Mouse (Mus musculus) embryonic facial prominence, embryonic 14.5 days (tissue): ENCODE measurements around the gene Tle2. TPM values are rescaled to one million over a fixed set of nuclear protein-coding genes. Genes with fewer than 3 reads are reported as not detected.

Source experiments
- ATAC-seq: fragments of 200-750 bp; cut with Nextera tagmentation; 2 replicates; pipeline ENCODE4 v1.8.0; 2017; ENCODE audit warnings: low read depth, moderate number of reproducible peaks, moderate TSS enrichment
- DNase-seq: peaks from one replicate; pipeline ENCODE4 v3.0.0-alpha.2; 2015; ENCODE audit warnings: low spot score
- H3K27ac ChIP-seq: fragments of 300-500 bp; sonication (generic); replicated peaks from 2 replicates; pipeline ENCODE4 v1.5.1; 2014; ENCODE audit warnings: low read depth, mild to moderate bottlenecking, low read length, moderate library complexity
- H3K27me3 ChIP-seq: fragments of 300-500 bp; sonication (generic); replicated peaks from 2 replicates; pipeline ENCODE4 v1.6.1; 2014; ENCODE audit warnings: low read length; ENCODE audit not compliant: control insufficient read depth, insufficient read depth
- H3K36me3 ChIP-seq: fragments of 300-500 bp; sonication (generic); 2 replicates; pipeline ENCODE4 v1.6.1; 2014; ENCODE audit warnings: low read length, mixed read lengths; ENCODE audit not compliant: control insufficient read depth, insufficient read depth
- H3K4me1 ChIP-seq: fragments of 300-500 bp; sonication (generic); 2 replicates; pipeline ENCODE4 v1.6.1; 2014; ENCODE audit warnings: antibody characterized with exemption, low read length; ENCODE audit not compliant: control insufficient read depth, insufficient read depth
- H3K4me2 ChIP-seq: fragments of 300-500 bp; sonication (generic); 2 replicates; pipeline ENCODE4 v1.6.1; 2014; ENCODE audit warnings: low read depth, mild to moderate bottlenecking, low read length, moderate library complexity, mixed read lengths
- H3K4me3 ChIP-seq: fragments of 300-500 bp; sonication (generic); 2 replicates; pipeline ENCODE4 v1.5.1; 2014; ENCODE audit warnings: low read depth, mild to moderate bottlenecking, low read length
- H3K9ac ChIP-seq: fragments of 300-500 bp; sonication (generic); 2 replicates; pipeline ENCODE4 v1.6.1; 2014; ENCODE audit warnings: low read depth, mild to moderate bottlenecking, low read length, moderate library complexity, mixed read lengths
- H3K9me3 ChIP-seq: fragments of 300-500 bp; sonication (generic); 2 replicates; pipeline ENCODE4 v1.6.1; 2016; ENCODE audit warnings: low read length; ENCODE audit not compliant: control insufficient read depth
- WGBS: fragments of 180-500 bp; shearing (Covaris S2); extraction: QIAGEN DNeasy Blood & Tissue Kit; methylation state at CpG from one replicate; pipeline ENCODE4 v1.1.7; 2014; 5-methylcytosine and 5-hydroxymethylcytosine counted together
- polyA plus RNA-seq: library from polyadenylated mRNA; unstranded; fragments of >200 nt; fragmentation: Nextera tagmentation; extraction: Ambion mirVana; gene quantifications from 2 replicates; pipeline ENCODE4 v1.2.1, GENCODE M21; 2014

The Tle2 gene
- polyA plus RNA-seq, 1 experiment from 2014 or later = 30.2 TPM

DNA sequence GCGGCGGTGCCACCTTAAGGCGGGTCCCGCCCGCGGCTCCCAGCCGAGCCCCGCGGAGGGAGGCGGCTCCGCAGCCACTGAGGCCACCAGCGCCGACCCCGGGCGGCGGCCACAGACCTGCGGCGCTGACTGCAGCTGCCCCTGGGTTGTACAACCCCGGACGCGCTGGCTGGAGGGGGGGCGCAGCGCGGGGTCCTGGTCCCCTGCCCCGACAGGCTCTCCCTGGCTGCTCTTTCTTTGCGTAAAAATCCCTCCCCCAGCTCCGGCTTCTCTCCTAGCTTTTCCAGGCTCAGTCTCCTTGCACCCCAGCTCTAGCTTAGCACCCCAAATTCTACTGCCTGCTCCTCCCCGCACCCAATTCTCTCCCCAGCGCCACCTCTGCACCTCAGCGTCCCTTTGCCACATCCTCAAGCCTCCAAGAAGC is 859 bp downstream of the Tle2 start:
- DNase-seq = no peak
- Histone ChIP-seq H3K27ac (peak overlapping the region; percentile 58), H3K9ac (peak overlapping the region; percentile 78), H3K9me3 (no peaks in the 10 kb centered on the region), H3K27me3 (0 out of 2 replicates have a peak, but pooled peaks cover 5% of the 10 kb centered on the region), H3K4me3 (peak overlapping the region; percentile 68), H3K4me2 (peak overlapping the region; percentile 89), H3K4me1 (peaks cover 43% of the 10 kb centered on the region), H3K36me3 (peaks cover 12% of the 10 kb centered on the region; the same call in 1 of the 2 replicates)
- ATAC-seq = no peak
- under 1% methylated on average over 29 of the region's 30 CpGs for WGBS

DNA sequence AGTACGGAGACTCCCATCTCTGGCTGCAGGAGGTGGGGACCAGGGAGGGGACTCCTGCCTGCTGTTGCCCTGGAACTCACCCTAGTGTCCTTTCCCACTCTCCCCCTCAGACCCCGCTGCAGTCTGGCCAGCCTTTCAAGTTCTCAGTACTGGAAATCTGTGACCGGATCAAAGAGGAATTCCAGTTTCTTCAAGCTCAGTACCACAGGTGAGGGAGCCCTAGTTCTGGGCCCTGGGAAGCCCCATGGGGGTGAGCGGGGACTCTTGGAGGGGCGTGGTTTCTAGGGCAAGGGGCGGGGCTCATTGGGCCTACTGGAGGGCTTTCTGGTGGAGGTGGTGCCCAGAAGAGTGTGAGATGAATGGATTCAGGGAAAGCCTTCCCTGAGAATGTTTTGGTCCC is 1.3 kb downstream of the Tle2 start:
- Histone ChIP-seq H3K4me3 (peak overlapping the region; percentile 68), H3K9me3 (no peaks in the 10 kb centered on the region), H3K27ac (peak overlapping the region; percentile 58), H3K9ac (peak overlapping the region; percentile 78), H3K36me3 (peaks cover 12% of the 10 kb centered on the region; the same call in 1 of the 2 replicates), H3K27me3 (0 out of 2 replicates have a peak, but pooled peaks cover 5% of the 10 kb centered on the region), H3K4me2 (peak overlapping the region; percentile 89), H3K4me1 (peaks cover 38% of the 10 kb centered on the region)
- no peak for ATAC-seq
- under 1% methylated on average over 6 of the region's 6 CpGs for WGBS
- no peak for DNase-seq

DNA sequence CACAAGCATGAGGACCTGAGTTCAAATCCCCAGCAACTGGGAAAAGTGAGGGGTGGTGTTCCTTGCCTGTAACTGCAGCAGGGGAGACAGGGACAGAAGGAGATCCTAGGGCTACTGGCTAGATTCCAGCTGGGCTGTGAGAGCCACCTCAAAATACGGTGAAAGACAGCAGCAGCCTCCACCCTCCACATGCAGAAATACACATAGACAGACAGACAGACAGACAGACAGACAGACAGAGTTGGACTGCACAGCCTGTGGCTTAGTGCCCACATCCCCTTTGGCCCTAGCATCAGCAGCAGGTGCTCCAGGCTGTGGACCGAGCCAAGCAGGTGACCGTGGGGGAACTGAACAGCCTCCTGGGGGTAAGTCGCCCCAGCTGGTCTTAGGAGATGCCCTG is 5.6 kb downstream of the Tle2 start:
- WGBS = 48% methylated on average over 2 of the region's 4 CpGs

DNA sequence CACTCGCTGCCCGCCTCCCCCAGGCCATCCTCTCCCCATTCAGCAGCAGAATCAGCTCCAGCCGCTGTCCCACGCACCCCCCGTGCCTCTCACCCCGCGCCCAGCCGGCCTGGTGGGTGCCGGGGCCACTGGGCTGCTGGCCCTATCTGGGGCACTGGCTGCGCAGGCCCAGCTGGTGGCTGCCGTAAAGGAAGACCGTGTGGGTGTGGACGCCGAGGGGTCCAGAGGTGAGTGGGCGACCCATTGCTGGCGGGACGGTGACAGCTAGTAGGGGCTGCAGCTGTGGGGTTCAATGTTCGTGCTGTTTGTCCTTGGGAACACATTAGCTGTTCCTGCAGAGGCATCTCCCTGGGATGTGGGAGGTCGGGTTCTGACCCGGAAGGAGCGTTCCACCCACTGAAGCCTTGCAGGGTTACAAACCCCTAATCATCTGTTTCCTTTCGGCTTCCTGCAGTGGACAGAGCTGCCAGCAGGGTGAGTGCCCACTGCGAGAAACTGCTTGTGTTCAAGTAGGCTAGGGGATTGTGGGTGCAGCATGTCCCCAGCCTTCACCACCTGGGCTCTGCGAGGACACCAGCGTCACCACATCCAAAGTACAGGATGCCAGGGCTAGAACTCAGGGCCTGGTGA is 6.2 kb downstream of the Tle2 start:
- Histone ChIP-seq H3K4me2 (no peak overlapping the region; the same call in 1 of the 2 replicates), H3K27me3 (no peaks in the 10 kb centered on the region), H3K9ac (no peak overlapping the region), H3K4me1 (peaks cover 17% of the 10 kb centered on the region), H3K9me3 (no peaks in the 10 kb centered on the region), H3K4me3 (no peak overlapping the region), H3K36me3 (peaks cover 46% of the 10 kb centered on the region), H3K27ac (no peak overlapping the region)
- 30% methylated on average over 16 of the region's 25 CpGs for WGBS
- ATAC-seq (no peak), DNase-seq (no peak)

More for the DNA sequence above, 5.6 kb downstream of the Tle2 start:
- H3K27me3 ChIP-seq = no peaks in the 10 kb centered on the region
- no peaks in the 10 kb centered on the region for H3K9me3 ChIP-seq
- DNase-seq (no peak), ATAC-seq (no peak)
- peaks cover 20% of the 10 kb centered on the region for H3K4me1 ChIP-seq
- H3K36me3 ChIP-seq = peaks cover 40% of the 10 kb centered on the region
- no peak overlapping the region; the same call in 1 of the 2 replicates for H3K4me2 ChIP-seq
- H3K9ac ChIP-seq = no peak overlapping the region
- H3K4me3 ChIP-seq = no peak overlapping the region
- no peak overlapping the region for H3K27ac ChIP-seq

DNA sequence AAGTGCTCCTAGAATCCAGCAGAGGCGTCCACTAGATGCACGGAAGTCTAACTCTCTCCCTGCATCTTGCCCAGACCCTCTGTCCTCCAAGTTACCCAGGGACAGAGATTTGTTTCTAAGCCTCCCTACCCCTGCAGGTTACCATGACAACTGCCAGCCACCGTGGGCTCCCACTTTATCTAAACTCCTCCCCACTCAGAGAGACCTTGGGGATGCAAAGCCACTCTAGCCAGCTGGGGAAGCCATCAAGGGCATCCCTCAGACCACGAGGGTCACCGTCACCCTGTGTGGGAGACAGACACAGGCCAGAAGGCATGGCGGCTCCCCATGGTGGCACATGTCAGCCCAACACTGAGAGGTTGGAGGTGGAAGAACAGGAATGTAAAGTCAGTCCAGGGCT is 9.0 kb downstream of the Tle2 start:
- WGBS = 64% methylated on average over 6 of the region's 6 CpGs
- no peaks in the 10 kb centered on the region for H3K9me3 ChIP-seq

DNA sequence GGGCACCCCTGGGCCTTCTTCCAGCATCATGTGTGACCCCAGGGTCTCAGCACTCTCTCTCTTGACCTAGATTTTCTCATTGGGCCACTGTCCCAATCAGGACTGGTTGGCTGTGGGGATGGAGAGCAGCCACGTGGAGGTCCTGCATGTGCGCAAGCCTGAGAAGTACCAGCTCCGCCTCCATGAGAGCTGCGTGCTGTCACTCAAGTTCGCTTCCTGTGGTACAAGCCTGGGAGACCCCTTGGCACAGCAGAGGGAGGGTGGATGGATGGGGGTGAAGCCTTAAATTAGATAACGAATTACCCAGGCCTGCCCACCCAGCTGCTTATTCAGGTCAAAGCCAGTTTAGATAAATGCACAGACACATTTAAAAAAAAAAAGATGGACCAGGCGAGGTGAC is 14.4 kb downstream of the Tle2 start:
- no peak for ATAC-seq
- WGBS = 61% methylated on average over 7 of the region's 7 CpGs
- no peak overlapping the region for H3K4me2 ChIP-seq

More for the DNA sequence above, 9.0 kb downstream of the Tle2 start:
- H3K4me2 ChIP-seq = no peak overlapping the region
- H3K27me3 ChIP-seq = no peaks in the 10 kb centered on the region
- peaks cover 61% of the 10 kb centered on the region for H3K36me3 ChIP-seq
- no peak overlapping the region for H3K9ac ChIP-seq
- H3K4me1 ChIP-seq = peaks cover 9% of the 10 kb centered on the region; the same call in 1 of the 2 replicates
- ATAC-seq (no peak), DNase-seq (no peak)
- H3K4me3 ChIP-seq = no peak overlapping the region
- H3K27ac ChIP-seq = no peak overlapping the region

DNA sequence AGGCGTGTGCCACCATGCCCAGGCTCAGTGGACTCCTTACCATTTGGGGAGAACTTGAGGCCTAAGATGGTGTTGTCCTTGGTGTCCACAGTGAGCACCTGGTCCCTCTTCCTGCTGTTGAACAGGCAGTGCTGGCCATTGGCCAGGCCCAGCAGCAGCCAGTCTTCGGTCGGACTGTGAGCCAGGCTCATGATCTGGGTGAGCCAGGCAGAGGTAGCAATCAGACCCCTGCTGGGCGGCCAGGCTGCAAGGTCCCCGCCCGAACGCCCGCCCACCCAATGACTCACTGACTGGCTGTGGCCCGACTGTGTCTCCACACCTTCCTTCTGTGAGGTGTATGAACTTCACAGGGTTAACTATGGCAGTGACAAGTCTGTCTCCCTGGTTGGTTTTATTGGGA is 17.5 kb downstream of the Tle2 start:
- 65% methylated on average over 8 of the region's 9 CpGs for WGBS
- H3K27ac ChIP-seq = no peak overlapping the region

More for the DNA sequence above, 14.4 kb downstream of the Tle2 start:
- H3K9ac ChIP-seq = no peak overlapping the region
- no peaks in the 10 kb centered on the region for H3K27me3 ChIP-seq
- no peaks in the 10 kb centered on the region for H3K9me3 ChIP-seq
- no peak overlapping the region for H3K27ac ChIP-seq
- peaks cover 59% of the 10 kb centered on the region for H3K36me3 ChIP-seq
- H3K4me1 ChIP-seq = no peaks in the 10 kb centered on the region
- no peak overlapping the region for H3K4me3 ChIP-seq
- DNase-seq = no peak

DNA sequence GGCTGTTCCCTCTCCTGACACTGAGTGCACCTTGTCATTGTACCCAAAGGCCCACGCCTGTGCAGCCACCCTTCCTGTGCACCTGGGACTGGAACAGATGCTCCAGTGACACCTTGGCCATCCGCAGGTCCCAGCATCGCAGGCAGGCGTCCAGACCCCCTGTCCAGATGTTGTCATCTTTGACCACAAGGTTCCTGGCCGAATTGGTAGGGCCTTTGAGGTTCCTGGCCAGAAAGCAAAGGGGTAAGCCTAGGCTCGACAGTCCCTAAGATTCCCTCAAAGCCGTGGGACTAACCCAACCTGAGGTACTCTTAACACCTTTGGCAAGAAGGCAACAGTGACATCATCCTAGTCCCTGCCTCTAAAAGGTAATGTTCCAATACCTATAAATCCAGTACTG is 18.3 kb downstream of the Tle2 start:
- H3K27me3 ChIP-seq = no peaks in the 10 kb centered on the region
- ATAC-seq (no peak), DNase-seq (no peak)
- H3K4me2 ChIP-seq = no peak overlapping the region
- H3K4me3 ChIP-seq = no peak overlapping the region
- WGBS = 83% methylated on average over 7 of the region's 7 CpGs
- peaks cover 21% of the 10 kb centered on the region for H3K36me3 ChIP-seq
- peaks cover 26% of the 10 kb centered on the region for H3K4me1 ChIP-seq
- no peaks in the 10 kb centered on the region for H3K9me3 ChIP-seq
- H3K27ac ChIP-seq = no peak overlapping the region
- H3K9ac ChIP-seq = no peak overlapping the region

More for the DNA sequence above, 17.5 kb downstream of the Tle2 start:
- Histone ChIP-seq H3K4me3 (no peak overlapping the region), H3K9ac (no peak overlapping the region), H3K4me1 (peaks cover 20% of the 10 kb centered on the region), H3K27me3 (no peaks in the 10 kb centered on the region), H3K4me2 (no peak overlapping the region), H3K36me3 (peaks cover 29% of the 10 kb centered on the region), H3K9me3 (no peaks in the 10 kb centered on the region)
- DNase-seq = no peak
- ATAC-seq = no peak

DNA sequence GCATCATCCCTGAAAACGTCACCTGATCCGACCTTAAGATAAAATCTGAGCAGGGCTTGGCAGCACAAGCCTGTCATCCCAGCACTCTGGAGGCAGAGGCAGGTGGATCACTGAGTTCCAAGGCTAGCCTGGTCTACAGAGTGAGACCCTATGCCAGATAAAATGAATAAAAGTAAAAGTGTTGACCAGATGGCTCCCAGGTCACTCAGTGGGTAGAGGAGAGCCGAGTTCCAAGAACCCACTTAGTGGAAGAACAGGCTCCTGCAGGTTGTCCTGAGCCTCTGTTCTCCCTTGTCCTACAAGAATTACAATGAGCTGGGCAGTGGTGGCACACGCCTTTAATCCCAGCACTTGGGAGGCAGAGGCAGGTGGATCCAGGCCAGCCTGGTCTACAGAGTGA is 18.9 kb downstream of the Tle2 start:
- Histone ChIP-seq H3K27ac (no peak overlapping the region), H3K36me3 (peaks cover 15% of the 10 kb centered on the region), H3K4me1 (peaks cover 30% of the 10 kb centered on the region), H3K9ac (no peak overlapping the region), H3K4me3 (no peak overlapping the region), H3K27me3 (no peaks in the 10 kb centered on the region), H3K4me2 (no peak overlapping the region), H3K9me3 (no peaks in the 10 kb centered on the region)
- 73% methylated on average over 4 of the region's 4 CpGs for WGBS
- DNase-seq = no peak
- no peak for ATAC-seq
